Comparison of ENCODE assay signal across 22 mouse cellular contexts in the genomic region with DNA sequence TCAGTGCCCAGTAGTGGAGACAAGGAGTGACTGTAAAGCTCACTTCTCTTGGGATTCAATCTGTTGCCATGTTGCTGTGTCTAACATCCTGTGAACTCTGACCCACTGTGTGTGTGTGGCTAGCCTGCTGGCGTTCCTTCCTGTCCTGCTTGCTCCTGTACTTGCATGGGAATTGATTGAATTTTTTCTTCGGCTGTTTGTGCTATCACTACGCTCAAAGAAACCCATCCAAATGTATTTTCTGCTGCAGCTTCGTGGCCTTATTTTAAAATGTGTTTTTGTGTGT. TPM values are rescaled to one million over a fixed set of nuclear protein-coding genes. Genes with fewer than 3 reads are reported as not detected.
DNase-seq lines count a peak whose midpoint lies in the region; ATAC-seq lines count a peak whose summit lies in the region.
"Had no signal": no experiment of that assay in that cellular context is flagged by ENCODE, and none has a peak within 500 bp of the region (broad histone marks: within the 10 kb centered on the region; RNA-seq: fewer than 3 reads in every experiment).

No protein-coding gene starts in this region.

- DNase-seq in adrenal gland, postnatal 10 days: peak; percentile 20
- DNase-seq in adrenal gland, adult 2 months: no peak
- DNase-seq in heart, adult 9 months (ENCODE audit: low spot score in 2 of 2): no peak
- DNase-seq in R1 (ENCODE audit: low read depth, low spot score): peak; percentile 17
- peak; percentile 9 for DNase-seq in embryo, embryonic 11 days
- DNase-seq in urinary bladder, adult 2 months (ENCODE audit: low spot score): no peak
- DNase-seq in gastrocnemius, adult 8-10 months (ENCODE audit: low spot score in 2 of 2): no peak
- DNase-seq: cerebellum, adult 11-12 months; cerebellum, adult 8-10 months; cerebellum, postnatal 36 days; gastrocnemius, postnatal 14 days; heart, adult 11 months; heart, postnatal 14 days; heart, postnatal 4 days; kidney, adult 2 months had no signal

- ATAC-seq in heart, embryonic 11.5 days (replicated peaks; ENCODE audit: insufficient number of reproducible peaks, low FRiP score, low TSS enrichment): no peak
- ATAC-seq: forebrain, embryonic 13.5 days; forebrain, embryonic 16.5 days had no signal

- no peaks in the 10 kb centered on the region for H3K36me3 ChIP-seq in heart, embryonic 11.5 days (ENCODE audit: control insufficient read depth, insufficient read depth, low read length)
- H3K36me3 ChIP-seq: forebrain, embryonic 10.5 days; heart, embryonic 13.5 days; hindbrain, embryonic 12.5 days; hindbrain, embryonic 15.5 days had no signal

- 0 out of 2 replicates have a peak overlapping the region, but pooled peaks have one; percentile 10 for H3K9ac ChIP-seq in heart, embryonic 11.5 days (ENCODE audit: low read depth, low read length)
- H3K9ac ChIP-seq: forebrain, embryonic 13.5 days; heart, embryonic 13.5 days; hindbrain, embryonic 12.5 days; hindbrain, embryonic 15.5 days had no signal

- no peak overlapping the region for H3K4me2 ChIP-seq in heart, embryonic 11.5 days
- H3K4me2 ChIP-seq: forebrain, embryonic 13.5 days; heart, embryonic 13.5 days; hindbrain, embryonic 12.5 days; hindbrain, embryonic 15.5 days had no signal

- H3K4me1 ChIP-seq in heart, embryonic 11.5 days (ENCODE audit: control insufficient read depth, insufficient read depth, low read length): no peaks in the 10 kb centered on the region
- H3K4me1 ChIP-seq: forebrain, embryonic 10.5 days; forebrain, embryonic 13.5 days; heart, embryonic 13.5 days; hindbrain, embryonic 12.5 days; hindbrain, embryonic 15.5 days had no signal

- H3K27me3 ChIP-seq in heart, embryonic 11.5 days (ENCODE audit: control insufficient read depth, insufficient read depth, low read length): no peaks in the 10 kb centered on the region
- H3K27me3 ChIP-seq: forebrain, embryonic 13.5 days; heart, embryonic 13.5 days; hindbrain, embryonic 12.5 days; hindbrain, embryonic 15.5 days had no signal

- WGBS in heart, embryonic 11.5 days (ENCODE audit: insufficient replicate concordance): 78% methylated on average over 4 of the region's 4 CpGs

- H3K27ac ChIP-seq in heart, embryonic 11.5 days (ENCODE audit: low read depth, low read length): no peak overlapping the region
- H3K27ac ChIP-seq: forebrain, embryonic 10.5 days; forebrain, embryonic 13.5 days; heart, embryonic 13.5 days; hindbrain, embryonic 12.5 days; hindbrain, embryonic 15.5 days had no signal

- no peak overlapping the region for H3K4me3 ChIP-seq in heart, embryonic 11.5 days (ENCODE audit: low read depth, low read length)
- H3K4me3 ChIP-seq: forebrain, embryonic 10.5 days; forebrain, embryonic 13.5 days; heart, embryonic 13.5 days; hindbrain, embryonic 12.5 days; hindbrain, embryonic 15.5 days had no signal

- H3K9me3 ChIP-seq in heart, embryonic 11.5 days (replicated peaks; ENCODE audit: control insufficient read depth, low read length): no peaks in the 10 kb centered on the region
- H3K9me3 ChIP-seq: forebrain, embryonic 10.5 days; forebrain, embryonic 13.5 days; heart, embryonic 13.5 days; hindbrain, embryonic 12.5 days; hindbrain, embryonic 15.5 days had no signal

RNA-seq across cellular contexts. Expression of a gene that starts 49.6 kb away (rescaled TPM):
- total RNA-seq in adrenal gland, postnatal 10 days (2021): 10 to 100 TPM; 40.6 to 44.2 TPM
- 10 to 100 TPM; 36.9 to 39.5 TPM for total RNA-seq in adrenal gland, adult 2 months (2021)
- 3.9 and 4.6 TPM in 2 replicates for polyA plus RNA-seq in adrenal gland, adult 2 months (2012; rRNA removed)
- polyA plus RNA-seq in heart, embryonic 11.5 days (2014; fragmentation: Nextera tagmentation; extraction: Ambion mirVana): 29.8 and 33.3 TPM in 2 replicates
- 38.3 and 43.9 TPM in 2 replicates for polyA plus RNA-seq in urinary bladder, adult 2 months (2012; rRNA removed)
- total RNA-seq in gastrocnemius, adult 8-10 months (2022): 10 to 100 TPM; 14.6 to 16.8 (median 14.8) TPM

Comparison
In these comparisons a context has a peak if more than half of its experiments do, and no peak if none do; other contexts are left out.
1. DNase-seq: peak in adrenal gland, postnatal 10 days (single experiment), R1 (single experiment) and embryo, embryonic 11 days (single experiment); none in adrenal gland, adult 2 months (single experiment), heart, adult 9 months (0 of 2), urinary bladder, adult 2 months (single experiment) and gastrocnemius, adult 8-10 months (0 of 2).